11 mouse cellular contexts compared by ENCODE assay signal in the genomic region with DNA sequence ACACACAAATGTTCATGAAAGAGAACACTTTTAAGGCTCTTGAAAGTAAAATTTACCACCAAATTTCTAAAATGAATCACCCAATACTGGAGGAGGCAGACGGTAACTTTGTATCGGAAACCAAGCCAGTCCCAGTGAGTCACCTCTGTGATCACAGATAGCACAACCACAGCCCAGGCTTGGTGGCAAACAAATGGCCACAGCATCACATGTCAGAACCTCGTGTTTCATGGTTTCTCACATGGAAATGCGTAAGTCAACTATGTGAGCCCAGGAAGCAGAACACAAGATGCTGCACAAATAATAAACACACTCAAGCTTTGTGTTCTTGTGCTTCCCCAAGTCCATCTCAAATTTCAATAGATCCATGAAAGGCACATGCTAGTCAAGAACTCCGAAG.
DNase-seq lines count a peak whose midpoint lies in the region; ATAC-seq and TF ChIP-seq lines count a peak whose summit lies in the region.
"Had no signal": no experiment of that assay in that cellular context is flagged by ENCODE, and none has a peak within 500 bp of the region (broad histone marks: within the 10 kb centered on the region; RNA-seq: fewer than 3 reads in every experiment).

No protein-coding gene starts in this region.

- H3K27ac ChIP-seq in kidney, adult 2 months (ENCODE audit: insufficient read depth, low read depth, low read length), result no peak overlapping the region
- no peak overlapping the region for H3K27ac ChIP-seq in cerebellum, adult 2 months (ENCODE audit: insufficient read depth, low read length)
- H3K27ac ChIP-seq: hindbrain, embryonic 12.5 days had no signal

- no peaks in the 10 kb centered on the region for H3K27me3 ChIP-seq in kidney, adult 2 months (replicated peaks; ENCODE audit: control insufficient read depth, insufficient read depth, low read length)
- no peaks in the 10 kb centered on the region for H3K27me3 ChIP-seq in cerebellum, adult 2 months (ENCODE audit: control insufficient read depth, insufficient read depth, low read length)
- H3K27me3 ChIP-seq: hindbrain, embryonic 12.5 days had no signal

- TF ChIP-seq CTCF in kidney, adult 2 months (conservative IDR thresholded peaks at IDR 0.05; ENCODE audit: insufficient read depth, insufficient read length, low read depth, low read length), result no peak
- no peak for TF ChIP-seq CTCF in cerebellum, adult 2 months (IDR thresholded peaks at IDR 0.05; ENCODE audit: borderline replicate concordance, insufficient read depth, low read depth, low read length)

- H3K4me1 ChIP-seq in kidney, adult 2 months (ENCODE audit: control insufficient read depth, insufficient read depth, low read length), result no peaks in the 10 kb centered on the region
- H3K4me1 ChIP-seq in cerebellum, adult 2 months (ENCODE audit: control insufficient read depth, insufficient read depth, low read length), result no peaks in the 10 kb centered on the region

- intact Hi-C loops in left cerebral cortex, postnatal 4 days (cut with DNase I), result no loop called here

- H3K4me3 ChIP-seq in kidney, adult 2 months (ENCODE audit: insufficient read depth, low read depth, low read length), result no peak overlapping the region
- H3K4me3 ChIP-seq in cerebellum, adult 2 months (replicated peaks; ENCODE audit: insufficient read depth, low read depth, low read length), result no peak overlapping the region
- H3K4me3 ChIP-seq: hindbrain, embryonic 12.5 days had no signal

- ATAC-seq in inflammation-experienced regulatory T-cells, adult 6 months, result peak; percentile 71

- no peak for TF ChIP-seq POLR2A in kidney, adult 2 months (IDR thresholded peaks at IDR 0.05; ENCODE audit: low read depth, low read length)
- no peak for TF ChIP-seq POLR2A in cerebellum, adult 2 months (IDR thresholded peaks at IDR 0.05; ENCODE audit: borderline replicate concordance, insufficient read depth, low read length)

- WGBS in kidney, adult 2 months, result 92% methylated on average over 5 of the region's 5 CpGs
- WGBS in cerebellum, adult 2 months, result 91% methylated on average over 5 of the region's 5 CpGs

- peak; percentile 12 to 17 for DNase-seq in left cerebral cortex, adult 18-20 months (ENCODE audit: low spot score in 2 of 2)
- DNase-seq in left cerebral cortex, postnatal 4 days, result no peak
- DNase-seq in 3134 (ENCODE audit: extremely low read depth, insufficient read length, low spot score), result peak; percentile 66
- DNase-seq in CD8-positive naive resting alpha-beta T cell, adult 2 months (ENCODE audit: low read depth in 2 of 2, low spot score in 2 of 2), result peak; percentile 88 to 92
- DNase-seq in kidney, adult 2 months, result no peak
- no peak for DNase-seq in frontal cortex, postnatal 14 days (ENCODE audit: low spot score in 2 of 2)
- no peak for DNase-seq in cerebellum, adult 2 months
- DNase-seq: cerebellum, adult 9-10 months; kidney, adult 9 months had no signal

- no peaks in the 10 kb centered on the region; the same call in 1 of the 2 replicates for H3K36me3 ChIP-seq in kidney, adult 2 months (ENCODE audit: control insufficient read depth, insufficient read depth, low read length)

Comparison
In these comparisons a context has a peak if more than half of its experiments do, and no peak if none do; other contexts are left out.
1. DNase-seq: peak in left cerebral cortex, adult 18-20 months (2 of 2), 3134 (single experiment) and CD8-positive naive resting alpha-beta T cell, adult 2 months (2 of 2); none in left cerebral cortex, postnatal 4 days (single experiment), kidney, adult 2 months (single experiment), frontal cortex, postnatal 14 days (0 of 2) and cerebellum, adult 2 months (0 of 2).